Mouse (Mus musculus): ENCODE measurements at regions not wholly inside any gene's neighbourhood (a gene's known extent, or its start where the extent isn't known, plus 50 kb on each side); places are given as distances from the start of the nearest gene placed in this dataset.

DNA sequence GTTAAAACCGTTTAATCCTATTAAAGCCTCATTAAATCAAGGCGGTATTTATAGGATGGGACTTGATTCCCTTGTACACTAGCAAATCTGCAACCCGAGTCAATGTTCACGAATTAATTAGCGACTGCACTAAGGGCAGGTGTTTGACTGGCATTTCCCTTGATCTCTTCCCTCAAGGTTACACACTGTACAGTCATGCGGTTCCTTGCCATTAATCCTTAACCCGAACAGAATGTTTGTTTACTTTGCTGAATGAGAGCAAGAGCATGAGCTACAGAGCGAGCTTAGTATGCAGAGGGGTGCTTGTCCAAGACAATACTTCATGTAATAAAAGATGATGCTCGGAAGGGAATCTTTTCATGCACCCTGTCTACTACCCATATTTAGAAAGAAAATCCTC lies 1620.9 kb upstream of the Tenm2 start:
- no peak for TF ChIP-seq CTCF (IDR thresholded peaks at IDR 0.05)
- TF ChIP-seq POLR2A (IDR thresholded peaks at IDR 0.05; ENCODE audit: insufficient read depth, low read depth, low read length), result no peak

Measured in heart, adult 2 months (tissue).